Mouse (Mus musculus): ENCODE results near the gene Pygb.

The Pygb gene

DNA sequence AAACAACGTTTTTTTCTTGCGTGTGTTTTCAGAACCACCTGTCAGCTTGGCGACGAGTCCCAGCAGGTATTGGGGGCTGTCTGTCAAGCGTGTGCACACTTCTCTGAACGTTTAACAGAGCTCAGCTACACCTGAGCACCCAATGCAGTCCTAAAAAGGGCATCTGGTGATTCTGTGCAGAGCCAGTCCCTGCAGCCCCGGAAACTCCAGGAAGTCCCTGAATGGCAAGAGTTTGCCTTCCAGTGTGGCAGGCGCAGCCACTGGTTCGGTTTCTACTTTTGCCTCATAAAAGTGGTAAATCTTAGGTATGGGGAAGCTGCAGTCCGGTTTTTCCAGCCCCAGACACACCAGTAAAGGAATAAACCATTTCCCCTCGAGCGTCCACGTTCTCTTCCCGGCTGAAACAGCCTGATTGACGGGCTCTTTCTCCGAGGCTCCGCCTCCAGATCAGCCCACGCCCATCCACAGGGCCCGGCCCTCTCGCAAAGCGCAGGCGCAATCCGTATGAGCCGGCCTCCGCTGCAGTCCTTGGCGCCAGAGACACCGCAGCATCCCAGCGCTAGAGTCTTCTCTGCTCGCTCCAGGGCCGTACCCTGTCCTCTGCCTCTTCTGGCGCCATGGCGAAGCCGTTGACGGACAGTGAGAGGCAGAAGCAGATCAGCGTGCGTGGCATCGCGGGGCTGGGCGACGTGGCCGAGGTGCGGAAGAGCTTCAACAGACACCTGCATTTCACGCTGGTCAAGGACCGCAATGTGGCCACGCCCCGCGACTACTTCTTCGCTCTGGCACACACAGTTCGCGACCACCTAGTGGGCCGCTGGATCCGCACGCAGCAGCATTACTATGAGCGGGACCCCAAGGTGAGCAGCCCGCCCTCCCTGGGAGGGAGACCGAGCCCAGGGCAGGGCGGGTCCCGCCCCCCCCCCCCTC is at the start of gene Pygb:
TSS of gene Pygb (plus strand) at position 485 of the 930 bp plus-strand sequence.
- peak; percentile 69 to 78 for DNase-seq (ENCODE audit: low spot score in 2 of 2)

DNA sequence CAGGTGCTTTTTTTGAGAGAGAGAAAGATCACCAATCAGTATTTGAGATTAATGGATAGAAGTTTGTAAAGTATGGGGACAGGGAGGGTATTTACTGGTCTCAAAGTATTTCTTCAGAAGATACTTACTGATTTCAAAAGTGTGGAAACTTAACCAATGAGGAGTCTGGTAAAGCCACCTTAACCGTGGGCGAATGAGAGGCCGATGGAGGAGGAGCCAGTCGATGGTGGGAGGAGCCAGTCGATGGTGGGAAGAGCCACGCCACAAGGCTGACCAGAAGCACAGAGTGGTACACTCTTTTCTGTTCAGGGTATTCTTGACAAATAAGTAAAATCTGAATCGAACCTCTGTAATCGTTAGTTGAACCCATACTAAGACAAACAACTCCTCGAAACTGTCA is 48.7 kb upstream of the Pygb start:
- no peak for DNase-seq (ENCODE audit: low spot score in 2 of 2)

DNA sequence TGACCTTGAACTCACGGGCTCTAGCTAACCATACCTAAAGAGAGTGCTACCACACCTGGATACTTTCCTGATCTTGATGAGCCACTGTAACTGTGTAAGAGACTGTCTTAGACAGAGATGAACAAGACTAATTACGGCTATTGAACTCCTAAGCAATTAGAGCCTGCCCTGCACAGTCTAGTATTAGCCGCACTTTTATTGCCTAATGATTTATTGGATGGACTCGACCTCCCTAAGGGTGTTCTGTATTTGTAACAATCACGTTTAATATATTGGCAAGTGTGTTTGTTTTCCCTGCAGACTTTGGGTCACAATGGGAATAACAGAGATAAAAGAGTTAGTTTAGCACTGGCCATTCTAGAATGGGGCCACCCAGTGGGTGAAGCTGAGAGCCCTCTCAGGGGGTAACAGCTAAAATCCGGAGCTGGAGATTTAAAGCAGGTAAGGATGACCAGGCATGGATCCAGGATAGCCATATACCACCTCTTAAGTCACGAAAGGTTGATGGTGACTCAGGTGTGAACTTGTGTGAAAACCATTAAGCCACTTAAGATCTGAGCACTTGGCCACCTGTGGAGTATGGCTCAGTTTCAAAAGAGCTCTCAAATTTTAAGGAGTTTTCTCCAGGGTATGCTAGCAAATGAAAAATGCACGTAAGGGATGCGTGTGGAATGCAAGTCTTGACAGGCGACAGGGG is 46.2 kb upstream of the Pygb start:
- no peak for DNase-seq (ENCODE audit: low spot score in 2 of 2)

DNA sequence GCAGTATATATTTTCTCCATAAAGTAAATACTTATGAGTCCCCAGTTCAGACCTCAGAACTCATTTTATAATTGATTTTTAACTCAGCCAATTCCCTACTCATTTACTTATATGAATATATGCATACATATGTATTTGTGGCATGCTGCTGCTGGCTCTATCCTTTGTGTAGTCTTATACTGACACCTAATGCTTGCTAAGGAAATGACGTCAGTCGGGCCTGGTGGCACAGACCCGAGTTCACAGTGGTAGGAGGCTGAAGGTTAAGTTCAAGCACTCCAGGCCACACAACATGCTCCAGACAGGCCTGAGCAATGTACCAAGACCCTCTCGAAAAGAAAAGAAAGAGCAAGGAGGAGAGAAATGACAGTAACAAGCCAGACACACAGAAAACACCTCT is 45.1 kb upstream of the Pygb start:
- DNase-seq (ENCODE audit: low spot score in 2 of 2) = no peak

DNA sequence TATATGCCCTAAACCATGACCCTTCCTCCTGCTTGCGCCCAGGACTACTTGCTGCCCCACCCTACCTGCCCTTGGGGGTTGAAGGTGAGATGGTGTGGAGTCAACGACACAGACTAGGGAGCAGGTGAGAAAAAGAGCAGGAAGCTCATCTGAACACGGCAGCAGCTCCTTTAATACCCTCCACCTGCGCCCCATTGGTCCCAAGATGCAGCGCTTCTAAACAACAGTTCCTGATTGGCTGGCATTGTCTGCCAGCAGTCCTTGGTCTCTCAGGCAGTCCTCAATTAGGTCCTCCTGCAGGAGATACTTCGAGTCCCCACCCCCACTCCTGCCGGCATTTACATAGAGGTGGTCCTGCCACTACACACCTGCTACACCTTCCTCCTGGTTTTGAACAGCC is 41.5 kb upstream of the Pygb start:
- no peak for DNase-seq (ENCODE audit: low spot score in 2 of 2)

DNA sequence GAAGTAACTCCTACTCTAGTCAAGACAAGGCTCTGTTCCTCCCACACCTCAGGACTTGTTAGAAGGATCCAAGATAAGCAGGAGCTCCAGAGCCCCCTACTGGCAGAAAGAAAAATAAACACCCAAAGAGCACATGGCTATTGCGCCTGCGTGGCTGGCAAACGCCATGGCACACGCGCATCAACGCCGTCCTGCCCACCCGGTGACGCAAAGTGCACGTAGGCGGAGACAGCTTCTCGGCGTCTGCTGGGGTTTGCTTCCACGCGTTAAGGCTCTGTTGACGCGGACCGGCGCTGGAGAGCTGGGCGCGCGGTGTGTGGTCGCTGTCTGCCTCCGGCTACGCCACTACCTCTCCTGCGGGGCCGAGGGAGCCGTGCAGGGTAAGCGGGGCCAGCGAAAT is 37.7 kb upstream of the Pygb start, which contains the start of gene Entpd6:
TSS of gene Entpd6 (plus strand) at position 189 of the 400 bp plus-strand sequence.
- DNase-seq (ENCODE audit: low spot score in 2 of 2) = peak; percentile 98

DNA sequence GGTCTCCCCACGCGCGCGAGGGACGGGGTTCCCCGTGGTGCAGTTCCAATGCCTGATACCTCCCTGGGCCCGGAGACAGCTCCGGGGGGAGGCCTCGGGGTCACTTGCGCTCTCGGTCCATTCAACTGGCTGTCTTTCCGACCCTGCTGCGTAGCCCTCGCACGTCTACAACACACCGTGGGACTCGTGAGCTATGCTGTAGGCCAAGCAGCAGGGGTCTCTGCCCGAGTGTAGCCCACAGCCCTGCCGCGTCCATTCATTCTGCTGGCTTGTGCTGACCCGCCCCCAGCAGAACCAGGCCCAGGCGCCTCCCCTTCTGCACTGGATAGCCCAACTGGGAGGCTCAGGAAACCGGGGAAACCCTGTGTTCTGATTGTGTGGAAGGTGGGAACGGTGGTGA is 37.3 kb upstream of the Pygb start:
- no peak for DNase-seq (ENCODE audit: low spot score in 2 of 2)

DNA sequence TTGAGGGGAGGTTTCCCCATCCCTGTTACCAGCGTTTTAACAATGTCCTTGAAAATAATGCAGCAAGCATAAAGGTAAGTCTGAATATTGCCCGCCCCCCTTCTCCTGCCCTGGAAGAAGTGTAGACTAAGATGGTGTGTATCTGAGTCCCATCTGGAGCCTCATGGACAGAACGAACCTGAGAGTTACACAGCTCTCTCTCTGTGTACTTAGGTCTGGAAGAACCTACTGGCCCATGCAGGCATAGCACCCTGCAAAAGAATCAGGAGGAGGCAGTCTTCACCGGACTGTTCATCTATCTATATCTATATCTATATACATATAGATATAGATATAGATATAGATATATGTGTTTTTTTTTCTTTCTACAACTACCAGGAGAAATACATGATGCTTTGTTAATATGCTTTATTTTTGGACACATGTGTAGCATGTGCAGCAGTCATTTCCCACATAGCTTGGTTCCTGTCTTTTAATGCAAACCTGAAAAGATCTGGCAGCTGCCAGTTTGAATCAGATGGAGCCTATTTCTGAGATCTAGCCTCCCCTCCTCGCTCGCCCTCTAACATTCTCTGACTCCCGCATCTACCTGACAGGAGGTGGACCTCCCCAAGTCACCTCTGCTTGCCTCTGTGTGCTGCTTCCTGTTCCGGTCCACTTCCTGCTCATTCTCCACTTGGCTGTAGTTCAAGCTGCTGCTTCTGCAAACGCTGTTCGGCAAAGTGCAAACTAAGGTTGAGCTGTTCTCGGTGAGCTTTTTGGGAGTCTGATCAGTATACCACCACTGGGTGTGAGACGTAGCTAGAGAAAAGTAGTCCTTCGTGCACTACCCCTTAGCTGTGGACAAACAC is 36.2 kb upstream of the Pygb start:
- no peak for DNase-seq (ENCODE audit: low spot score in 2 of 2)

DNA sequence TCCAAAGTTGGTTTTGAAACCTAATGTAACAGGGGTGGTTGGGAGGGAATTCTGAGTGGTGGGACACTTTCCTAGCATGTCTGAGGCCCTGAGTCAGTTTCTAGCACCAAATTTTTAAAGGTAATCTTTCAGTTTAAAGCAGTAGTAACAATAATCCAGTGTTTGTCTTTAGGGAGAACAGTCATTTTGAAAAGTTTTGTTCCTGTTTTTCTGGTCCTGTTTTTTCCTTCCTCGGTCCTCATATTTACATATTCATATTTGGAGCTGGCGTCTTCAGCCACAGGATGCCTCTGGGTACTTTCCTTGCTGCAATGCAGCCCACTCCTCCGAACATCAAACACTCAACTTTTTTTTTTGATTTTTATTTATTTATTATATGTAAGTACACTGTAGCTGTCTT is 31.5 kb upstream of the Pygb start:
- no peak for DNase-seq (ENCODE audit: low spot score in 2 of 2)

DNA sequence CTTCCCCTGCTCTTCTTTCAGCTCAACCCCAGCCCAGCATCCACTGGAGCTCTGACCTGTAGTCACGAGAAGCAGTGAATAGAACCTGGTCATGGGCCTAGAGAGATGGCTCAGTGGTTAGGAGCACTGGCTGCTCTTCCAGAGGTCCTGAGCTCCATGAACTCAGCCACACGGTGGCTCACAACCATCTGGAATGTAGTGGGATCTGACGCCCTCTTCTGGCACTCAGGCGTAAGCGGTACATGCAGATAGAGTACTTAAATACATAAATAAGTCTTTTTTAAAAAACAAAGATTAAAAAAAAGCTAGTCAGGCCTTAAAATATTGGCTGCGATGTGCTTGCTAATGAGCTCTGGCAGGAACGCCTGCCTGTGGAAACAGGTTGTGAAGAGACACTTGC is 25.1 kb upstream of the Pygb start:
- DNase-seq (ENCODE audit: low spot score in 2 of 2) = no peak

DNA sequence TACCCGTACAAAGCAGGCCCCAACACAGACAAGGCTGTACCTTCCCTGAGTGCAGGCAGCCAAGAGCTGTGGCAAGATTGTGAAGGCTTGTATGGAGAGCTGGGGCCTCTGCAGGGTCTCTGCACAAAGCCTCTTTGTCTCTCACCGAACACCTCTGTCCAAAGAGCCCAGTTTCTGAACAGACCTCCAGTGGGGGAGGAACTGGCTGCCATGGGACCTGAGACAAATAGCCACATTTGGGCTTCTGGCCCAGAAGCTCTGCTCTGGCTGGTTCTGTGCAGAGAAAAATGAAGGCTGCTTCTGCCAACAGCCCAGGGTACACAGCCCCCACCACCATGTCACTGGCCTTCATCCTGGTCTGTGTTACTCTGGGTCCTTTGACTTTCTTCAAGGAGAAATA is 20.9 kb upstream of the Pygb start:
- DNase-seq (ENCODE audit: low spot score in 2 of 2) = no peak

DNA sequence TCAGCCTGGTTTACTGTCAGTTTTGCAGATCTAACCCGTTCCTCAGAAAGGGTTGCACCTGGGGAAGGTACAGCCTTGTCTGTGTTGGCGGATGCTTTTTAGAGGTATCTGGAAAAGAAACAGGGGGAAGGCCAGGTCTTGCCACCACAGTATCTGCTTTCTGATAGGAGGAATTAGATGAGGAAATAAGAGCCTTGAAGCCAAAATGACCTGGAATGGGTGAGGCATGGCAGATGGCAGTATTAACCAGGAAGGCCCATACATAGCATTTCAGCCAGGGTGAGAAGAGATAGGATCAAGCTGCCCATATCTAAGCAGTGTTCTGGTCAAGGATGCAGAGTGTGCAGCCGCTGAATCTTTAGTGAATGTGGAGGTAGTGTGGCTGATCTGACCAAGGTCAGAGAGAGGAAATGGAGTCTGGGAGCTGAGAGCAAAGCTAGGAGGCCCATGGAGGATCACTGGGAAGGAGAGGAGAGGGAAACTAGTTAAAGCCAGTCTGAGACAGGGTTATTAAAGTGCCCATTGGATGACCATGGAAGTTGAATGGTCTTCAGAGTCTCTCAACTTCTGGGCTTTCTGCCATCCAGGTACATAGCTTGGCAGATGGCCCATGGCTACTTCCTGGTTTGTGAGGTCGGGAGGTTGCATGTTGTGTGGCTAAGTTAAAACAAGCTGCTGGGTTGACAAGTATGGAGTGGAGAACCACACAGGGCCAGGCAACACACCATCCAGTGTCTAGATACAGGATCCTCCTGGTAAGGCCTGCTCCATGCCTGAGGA is 20.3 kb upstream of the Pygb start:
- no peak for DNase-seq (ENCODE audit: low spot score in 2 of 2)

DNA sequence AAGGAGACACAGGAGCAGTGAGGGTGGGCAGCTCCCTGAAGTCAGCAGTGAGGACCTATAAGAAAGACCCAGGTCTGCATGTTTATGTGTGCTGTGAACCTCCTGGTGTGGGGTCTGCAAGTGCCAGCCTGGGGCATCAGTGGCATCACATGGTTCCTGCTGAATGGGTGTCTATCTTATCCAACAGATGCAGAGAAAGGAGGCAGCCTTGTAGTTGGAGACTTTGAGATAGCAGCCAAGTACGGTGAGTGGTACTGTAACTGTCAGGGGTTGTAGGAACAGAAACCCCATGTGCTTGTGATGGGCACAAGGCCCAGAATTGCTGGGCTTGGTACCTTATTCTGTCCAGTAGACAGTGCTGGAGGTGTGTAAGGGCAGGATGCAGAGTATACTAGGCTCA is 17.9 kb upstream of the Pygb start:
- DNase-seq (ENCODE audit: low spot score in 2 of 2) = no peak

DNA sequence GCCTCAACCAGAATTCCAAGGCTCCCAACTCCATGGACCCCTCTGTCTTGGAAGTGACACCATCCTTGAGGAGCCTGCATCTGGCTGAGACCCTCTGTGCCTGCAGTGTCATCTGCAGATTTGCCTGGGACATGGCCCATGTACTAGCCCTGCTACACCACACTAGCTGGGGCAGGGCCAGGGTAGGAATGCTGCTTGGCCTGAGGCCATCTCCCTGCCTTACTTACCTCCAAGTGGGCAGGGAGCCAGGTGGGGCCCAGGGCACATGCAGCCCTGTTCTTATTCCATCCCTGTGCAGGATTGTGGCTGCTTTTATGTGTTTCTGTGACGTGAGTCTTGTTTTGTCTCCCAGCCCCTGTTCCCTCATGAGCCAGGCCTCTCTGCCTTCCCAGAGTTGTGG is 15.8 kb upstream of the Pygb start:
- no peak for DNase-seq (ENCODE audit: low spot score in 2 of 2)

DNA sequence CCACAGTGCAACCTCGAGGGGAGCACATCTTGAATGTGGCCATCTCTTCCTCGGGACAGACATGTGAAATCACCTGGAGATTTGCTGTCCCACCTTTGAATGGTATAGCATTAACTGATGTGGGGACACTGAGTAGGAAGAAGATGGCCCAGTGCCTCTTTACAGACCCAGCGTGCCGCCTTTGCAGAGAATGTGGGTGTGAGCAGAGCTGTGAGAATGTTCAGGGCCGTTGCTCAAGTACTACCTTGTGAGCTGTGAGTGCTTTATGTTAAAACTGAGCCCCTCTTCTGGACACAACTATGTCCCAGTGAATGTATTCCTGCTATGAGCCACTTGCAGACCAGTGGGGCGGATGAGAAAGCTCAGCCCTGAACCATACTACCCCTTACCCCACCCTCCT is 15.4 kb upstream of the Pygb start:
- no peak for DNase-seq (ENCODE audit: low spot score in 2 of 2)

DNA sequence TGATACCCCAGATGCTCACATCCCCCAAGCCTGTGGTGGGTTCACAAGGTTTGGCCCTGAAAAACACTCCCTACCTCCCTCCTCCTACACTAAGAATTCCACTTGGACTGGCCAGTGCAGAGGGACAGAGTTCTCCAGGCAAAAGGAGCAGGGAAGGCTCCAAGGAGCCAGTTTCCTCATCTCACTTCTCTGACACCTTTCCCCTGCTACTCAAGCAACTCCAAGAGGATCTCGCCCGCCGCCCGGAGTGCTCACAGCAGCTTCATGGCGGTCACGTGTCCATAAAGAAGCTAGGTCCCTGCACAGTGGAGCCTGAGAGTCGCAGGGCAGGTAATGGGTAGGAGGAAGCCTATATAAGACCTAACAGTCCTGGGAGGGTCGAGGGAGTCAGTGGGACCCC is 14.5 kb upstream of the Pygb start:
- no peak for DNase-seq (ENCODE audit: low spot score in 2 of 2)

DNA sequence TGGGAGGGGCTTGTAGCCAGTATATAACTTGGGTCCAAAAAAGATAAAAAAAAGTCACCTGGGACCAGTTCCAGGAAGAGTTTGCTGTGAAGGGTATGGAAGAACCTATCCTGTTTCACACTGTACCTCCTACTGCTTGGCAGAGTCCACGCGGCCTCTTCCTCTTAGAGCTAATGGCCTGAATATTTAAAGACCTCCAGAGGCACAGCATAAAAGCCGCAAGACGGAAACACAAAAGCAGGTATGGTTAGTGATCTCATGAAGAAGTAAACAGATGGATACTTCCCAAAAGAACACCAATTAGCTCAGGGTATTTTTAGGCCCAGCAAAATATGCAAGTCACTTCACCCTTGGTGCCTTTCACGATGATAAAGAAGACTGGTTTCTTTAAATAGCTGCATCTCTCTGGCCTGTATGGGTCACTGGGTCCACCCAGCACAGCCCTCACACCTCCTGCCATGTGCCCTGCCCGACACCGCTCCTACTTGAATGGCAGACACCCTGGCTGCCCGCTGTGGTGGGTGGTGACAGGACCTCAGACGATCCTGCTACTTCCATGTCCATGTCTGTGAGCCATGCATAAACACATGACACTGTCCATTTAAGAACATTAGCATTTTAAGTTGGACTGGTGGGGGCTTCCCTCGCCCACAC is 13.9 kb upstream of the Pygb start:
- DNase-seq (ENCODE audit: low spot score in 2 of 2) = no peak

DNA sequence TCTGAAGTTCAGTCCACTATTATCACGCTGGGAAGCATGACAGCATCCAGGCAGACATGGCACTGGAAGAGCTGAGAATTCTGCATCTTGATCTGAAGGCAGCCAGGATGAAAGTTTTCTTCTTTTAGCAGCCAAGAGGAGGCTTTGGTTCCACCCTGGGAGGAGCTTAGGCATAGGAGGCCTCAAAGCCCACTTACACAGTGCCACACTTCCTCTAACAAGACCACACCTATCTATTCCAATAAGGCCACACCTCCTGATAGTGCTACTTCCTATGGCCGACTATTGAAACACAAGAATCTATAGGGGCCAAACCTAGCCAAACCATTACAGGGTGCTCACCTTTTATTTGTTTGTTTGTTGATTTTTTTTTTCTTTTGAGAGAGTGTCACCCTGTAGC is 3.7 kb upstream of the Pygb start:
- DNase-seq (ENCODE audit: low spot score in 2 of 2) = no peak

DNA sequence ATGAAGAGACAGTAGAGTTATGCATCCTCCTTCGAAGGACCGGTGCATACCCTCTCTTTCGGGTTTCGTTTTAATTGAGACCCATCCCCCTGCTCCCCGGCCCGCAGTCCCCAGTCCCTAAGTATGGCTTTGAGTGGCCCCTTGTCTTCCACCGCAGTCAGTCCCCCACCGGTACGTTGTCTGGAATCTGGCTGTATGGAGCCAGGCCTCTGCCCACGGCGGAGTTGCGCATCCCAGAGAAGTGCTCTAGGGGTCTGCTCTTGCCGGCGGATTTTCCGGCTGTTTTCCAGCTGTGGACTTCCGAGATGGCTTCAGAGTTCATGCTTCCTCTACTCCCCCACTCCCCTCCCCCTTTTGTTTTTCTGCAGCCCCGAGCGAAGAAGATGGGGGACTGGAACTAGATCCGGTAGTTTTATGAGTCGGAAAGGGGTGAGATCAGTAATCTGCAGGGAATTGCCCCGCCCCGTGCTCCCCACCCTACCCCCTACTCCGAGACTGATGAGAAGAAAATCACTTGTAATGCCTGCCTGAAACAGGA is 768 bp downstream of the Pygb start:
- DNase-seq (ENCODE audit: low spot score in 2 of 2) = no peak

DNA sequence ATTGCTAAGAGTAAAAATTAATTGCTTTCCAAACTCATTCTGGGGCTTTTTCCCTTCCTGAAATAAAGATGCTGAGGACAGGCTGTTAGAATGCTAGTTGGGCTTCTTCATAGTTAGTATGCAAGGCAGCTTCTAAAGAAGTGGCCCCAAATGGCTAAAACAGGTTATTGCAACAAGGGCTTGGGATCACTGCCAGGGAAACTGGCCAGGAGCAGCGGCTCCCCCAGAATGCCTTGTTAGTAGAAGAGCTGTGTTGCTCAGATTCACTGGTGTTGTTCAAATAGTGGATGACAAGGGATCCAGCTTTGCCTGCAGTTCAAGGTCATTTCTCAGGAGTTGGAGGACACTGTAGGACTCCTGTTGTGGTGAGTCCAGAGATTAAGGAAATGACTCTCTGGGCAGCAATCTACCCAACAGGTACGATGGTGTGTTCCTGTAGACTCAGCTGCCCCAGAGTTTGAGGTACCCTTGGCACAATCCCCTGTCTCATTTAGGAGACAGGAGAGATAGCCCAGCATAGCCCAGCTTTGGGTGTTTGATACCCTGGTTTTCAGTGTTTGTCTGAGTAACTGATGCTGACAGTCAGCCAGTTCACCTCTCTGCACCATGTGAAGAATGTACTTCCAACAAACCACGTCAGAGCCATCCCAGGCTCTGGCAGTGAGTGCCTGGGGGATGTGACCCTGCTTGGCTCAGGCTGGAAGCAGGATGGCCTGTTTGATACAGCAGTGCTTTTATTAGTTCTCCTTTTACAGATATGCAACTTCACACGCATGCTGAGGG is 2.4 kb downstream of the Pygb start:
- peak; percentile 66 to 69 for DNase-seq (ENCODE audit: low spot score in 2 of 2)

Measured in right cerebral cortex, postnatal 36 days (tissue).